Mouse (Mus musculus) erythroblast, embryonic 14.5 days (primary cell): ENCODE measurements around the gene Tspoap1. TPM values are rescaled to one million over a fixed set of nuclear protein-coding genes. Genes with fewer than 3 reads are reported as not detected.

Experiments
- H3K27me3 ChIP-seq: 2 replicates; pipeline ENCODE4 v1.6.1; 2012; ENCODE audit warnings: inconsistent platforms; ENCODE audit not compliant: control insufficient read depth
- H3K36me3 ChIP-seq: 2 replicates; pipeline ENCODE4 v1.6.1; 2012; ENCODE audit warnings: mild to moderate bottlenecking, inconsistent platforms; ENCODE audit not compliant: control insufficient read depth
- H3K4me1 ChIP-seq: 2 replicates; pipeline ENCODE4 v1.6.1; 2012; ENCODE audit warnings: inconsistent platforms; ENCODE audit not compliant: control insufficient read depth
- H3K4me3 ChIP-seq: replicated peaks from 2 replicates; pipeline ENCODE3; 2012; ENCODE audit warnings: moderate library complexity, mild to moderate bottlenecking, inconsistent platforms
- H3K9me3 ChIP-seq: 2 replicates; pipeline ENCODE4 v1.6.1; 2012; ENCODE audit warnings: low read length, inconsistent platforms, mixed read lengths; ENCODE audit not compliant: control insufficient read depth
- GATA1 ChIP-seq: IDR thresholded peaks from 2 replicates; pipeline ENCODE4 v1.6.1; 2012; ENCODE audit warnings: low read length, inconsistent platforms, mixed read lengths
- TAL1 ChIP-seq: IDR thresholded peaks from 3 replicates; pipeline ENCODE4 v1.6.1; 2012; ENCODE audit warnings: low read length, inconsistent platforms, mixed read lengths
- polyA plus RNA-seq: library from polyadenylated mRNA; stranded (reverse); fragments of >175 nt; gene quantifications from 2 replicates; pipeline ENCODE4 v1.2.3, GENCODE M21; 2012

Tspoap1 gene
- polyA plus RNA-seq, 1 experiment: 0.71 TPM

- H3K4me3 ChIP-seq: peak overlapping the region; percentile 70
- TF ChIP-seq GATA1 (no peak), TAL1 (no peak)
- peaks cover 12% of the 10 kb centered on the region for H3K27me3 ChIP-seq
- H3K36me3 ChIP-seq: peaks cover 41% of the 10 kb centered on the region
- H3K9me3 ChIP-seq: no peaks in the 10 kb centered on the region
- H3K4me1 ChIP-seq: peaks cover 78% of the 10 kb centered on the region
Observed at GRCm38 (mm10) chr11:87756251-87756820, 4.0 kb upstream of the Tspoap1 start.

DNA sequence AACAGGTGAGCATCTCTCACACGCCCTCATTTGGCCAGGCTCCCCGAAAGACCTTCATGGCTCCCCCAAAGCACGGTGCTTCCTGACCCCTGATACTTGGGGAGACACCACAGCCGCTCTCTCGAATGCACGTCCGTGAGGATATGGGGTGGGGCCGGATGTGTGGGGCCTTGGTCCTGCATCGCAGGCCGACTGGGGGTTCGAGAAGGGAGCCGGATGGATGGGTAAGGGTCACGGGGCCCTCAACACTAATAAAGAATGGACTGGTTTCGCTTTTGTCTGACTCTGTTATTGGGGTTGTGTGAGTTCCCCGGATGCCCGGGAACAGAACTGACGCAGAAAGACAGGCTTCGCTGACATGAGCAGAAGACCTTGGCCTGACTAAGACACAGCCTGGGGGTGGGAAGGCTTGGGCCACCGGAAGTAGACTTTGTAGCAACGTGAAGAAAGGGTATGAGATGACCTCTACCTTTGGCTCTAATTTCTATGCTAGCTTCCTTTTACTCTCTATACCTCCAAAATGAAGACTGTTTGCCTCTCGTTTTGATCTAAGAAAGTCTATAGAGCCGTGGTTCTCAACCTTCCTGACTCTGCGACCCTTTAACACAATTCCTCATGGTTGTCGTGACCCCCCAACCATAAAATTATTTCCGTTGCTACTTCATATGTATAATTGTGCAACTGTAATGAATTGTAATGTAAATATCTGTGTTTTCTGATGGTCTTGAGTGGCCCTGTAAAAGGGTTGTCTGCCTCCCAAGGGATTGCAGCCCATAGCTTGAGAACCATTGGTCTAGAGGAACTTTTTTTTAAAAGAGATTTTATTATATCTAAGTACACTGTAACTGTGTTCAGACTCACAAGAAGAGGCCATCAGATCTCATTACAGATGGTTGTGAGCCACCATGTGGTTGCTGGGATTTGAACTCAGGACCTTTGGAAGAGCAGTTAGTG lies 3.1 kb upstream of the Tspoap1 start:
- peaks cover 70% of the 10 kb centered on the region for H3K4me1 ChIP-seq
- H3K4me3 ChIP-seq: peak overlapping the region; percentile 70
- no peaks in the 10 kb centered on the region for H3K9me3 ChIP-seq
- no peak for TF ChIP-seq GATA1
- H3K27me3 ChIP-seq: peaks cover 22% of the 10 kb centered on the region
- H3K36me3 ChIP-seq: peaks cover 33% of the 10 kb centered on the region

DNA sequence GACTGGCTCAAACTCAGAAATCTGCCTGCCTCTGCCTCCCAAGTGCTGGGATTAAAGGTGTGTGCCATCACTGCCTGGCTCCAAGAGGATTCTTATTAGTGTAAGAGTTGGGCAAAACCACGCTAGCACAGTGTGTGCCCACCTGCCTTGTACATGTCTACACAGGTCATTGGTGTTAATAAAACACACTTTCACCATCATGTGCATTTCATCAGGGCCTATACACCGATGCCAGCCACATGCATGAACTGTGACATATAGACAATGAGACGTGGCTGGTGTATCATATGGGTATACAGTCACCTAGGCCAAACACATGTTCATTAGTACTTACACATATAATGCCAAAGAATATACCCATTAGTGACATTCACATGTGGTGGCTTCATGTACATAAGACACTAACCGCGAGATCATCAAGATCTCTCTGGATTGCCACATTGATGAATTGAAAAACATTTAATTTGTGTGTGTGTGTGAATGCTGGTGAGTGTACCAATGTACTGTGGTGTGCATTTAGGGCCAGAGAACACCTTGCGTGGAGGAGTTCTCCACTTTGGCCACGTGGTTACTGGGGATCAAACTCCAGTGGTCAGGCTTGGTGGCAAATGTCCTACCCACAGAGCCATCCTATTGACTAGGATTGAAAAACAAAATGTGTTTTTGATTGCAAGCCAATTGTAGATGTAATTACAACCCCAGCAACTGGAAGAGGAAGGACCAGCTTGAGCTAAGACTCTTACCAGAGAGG lies 2.0 kb upstream of the Tspoap1 start:
- Histone ChIP-seq H3K9me3 (peaks cover under 1% of the 10 kb centered on the region), H3K27me3 (peaks cover 32% of the 10 kb centered on the region), H3K36me3 (peaks cover 30% of the 10 kb centered on the region), H3K4me3 (peak overlapping the region; percentile 70), H3K4me1 (peaks cover 60% of the 10 kb centered on the region)
- TF ChIP-seq GATA1 (no peak), TAL1 (no peak)

- peaks cover 40% of the 10 kb centered on the region for H3K27me3 ChIP-seq
- TF ChIP-seq TAL1: no peak
- TF ChIP-seq GATA1: no peak
Observed at GRCm38 (mm10) chr11:87758957-87759608, 1.3 kb upstream of the Tspoap1 start.

GRCm38 (mm10) chr11:87759609-87760005 lies 734 bp upstream of the Tspoap1 start:
- TF ChIP-seq GATA1 (peak; percentile 86), TAL1 (no peak)
- H3K4me3 ChIP-seq: no peak overlapping the region
- H3K9me3 ChIP-seq: peaks cover 12% of the 10 kb centered on the region
- peaks cover 45% of the 10 kb centered on the region for H3K27me3 ChIP-seq
- peaks cover 29% of the 10 kb centered on the region for H3K36me3 ChIP-seq
- peaks cover 60% of the 10 kb centered on the region for H3K4me1 ChIP-seq

More at GRCm38 (mm10) chr11:87758957-87759608, 1.3 kb upstream of the Tspoap1 start:
- Histone ChIP-seq H3K36me3 (peaks cover 29% of the 10 kb centered on the region), H3K4me3 (peak overlapping the region; percentile 70), H3K9me3 (peaks cover 8% of the 10 kb centered on the region), H3K4me1 (peaks cover 60% of the 10 kb centered on the region)

DNA sequence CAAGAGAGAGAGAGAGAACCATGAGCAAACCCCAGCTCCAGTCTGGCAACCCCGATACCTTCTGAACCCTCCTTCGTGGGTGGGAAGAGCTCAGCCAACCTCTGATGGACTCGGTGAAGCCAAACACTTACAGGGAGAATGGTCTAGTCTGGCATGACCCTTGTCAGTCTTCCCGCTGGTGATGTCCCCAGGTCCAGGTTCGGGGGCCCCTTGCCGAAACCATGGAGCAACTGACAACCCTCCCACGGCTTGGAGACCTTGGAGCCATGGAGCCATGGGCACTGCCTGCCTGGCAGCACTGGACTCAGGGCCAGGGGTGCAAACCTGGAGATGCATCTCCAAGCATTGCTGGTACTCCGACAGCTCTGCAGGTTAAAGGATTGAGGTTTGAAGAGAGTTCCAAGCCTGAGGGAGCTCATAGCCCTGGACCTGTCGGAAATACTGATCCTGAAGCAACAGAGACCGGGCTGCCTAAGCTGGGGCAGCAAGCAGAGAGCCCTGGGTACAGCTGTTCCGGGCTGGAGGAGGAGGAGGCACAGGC lies 910 bp downstream of the Tspoap1 start:
- peaks cover 61% of the 10 kb centered on the region for H3K27me3 ChIP-seq
- peaks cover 24% of the 10 kb centered on the region for H3K36me3 ChIP-seq
- H3K4me1 ChIP-seq: peaks cover 52% of the 10 kb centered on the region
- TF ChIP-seq GATA1 (no peak), TAL1 (no peak)
- peaks cover 14% of the 10 kb centered on the region for H3K9me3 ChIP-seq
- no peak overlapping the region for H3K4me3 ChIP-seq

GRCm38 (mm10) chr11:87761806-87762701 lies 1.7 kb downstream of the Tspoap1 start:
- peaks cover 14% of the 10 kb centered on the region for H3K9me3 ChIP-seq
- peaks cover 16% of the 10 kb centered on the region for H3K36me3 ChIP-seq
- peaks cover 51% of the 10 kb centered on the region for H3K4me1 ChIP-seq
- H3K27me3 ChIP-seq: peaks cover 70% of the 10 kb centered on the region
- H3K4me3 ChIP-seq: no peak overlapping the region
- TF ChIP-seq TAL1 (no peak), GATA1 (no peak)
